Mouse (Mus musculus): Measurements from ENCODE around the gene Rara. TPM values are rescaled to one million over a fixed set of nuclear protein-coding genes. Genes with fewer than 3 reads are reported as not detected.
"Not testable (repeated sequence)": the region's sequence is repeated elsewhere in the genome, so short reads cannot be mapped to it uniquely, and the experiment has no call there.

Rara gene
- polyA plus RNA-seq, 1 experiment from 2014 or later, result 38.6 TPM

DNA sequence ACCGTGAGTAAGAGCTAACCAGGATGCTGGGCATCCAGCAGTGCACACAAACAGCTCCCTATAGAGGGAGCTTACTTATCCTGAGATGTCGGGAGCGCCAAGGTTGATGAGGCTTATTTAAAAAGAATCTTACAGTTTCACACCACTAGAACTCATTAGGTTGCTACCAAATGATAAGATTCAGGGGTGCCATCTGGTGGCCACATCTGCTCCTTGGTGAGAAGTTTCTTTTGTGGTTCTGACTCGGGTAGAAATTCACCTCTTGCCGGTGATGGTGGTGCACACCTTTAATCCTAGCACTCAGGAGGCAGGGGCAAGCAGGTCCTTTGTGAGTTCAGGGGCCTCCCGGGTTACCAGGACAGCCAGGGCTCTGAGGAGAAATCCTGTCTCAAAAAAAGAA, 18.0 kb upstream of the Rara start:
- no peaks in the 10 kb centered on the region for H3K9me3 ChIP-seq (replicated peaks)
- 65% methylated on average over 6 of the region's 6 CpGs for WGBS
- H3K4me3 ChIP-seq, result no peak overlapping the region
- no peak overlapping the region for H3K9ac ChIP-seq
- ATAC-seq (ENCODE audit: low FRiP score), result no peak
- no peak overlapping the region for H3K27ac ChIP-seq
- peaks cover 20% of the 10 kb centered on the region for H3K4me1 ChIP-seq
- peaks cover 17% of the 10 kb centered on the region for H3K36me3 ChIP-seq
- no peaks in the 10 kb centered on the region for H3K27me3 ChIP-seq
- H3K4me2 ChIP-seq (replicated peaks), result peak overlapping the region; percentile 97; the same call in 1 of the 2 replicates

GRCm38 (mm10) chr11:98910415-98910814, 17.2 kb upstream of the Rara start:
- Histone ChIP-seq H3K4me2 (replicated peaks) (no peak overlapping the region), H3K9ac (no peak overlapping the region), H3K27ac (no peak overlapping the region), H3K4me3 (no peak overlapping the region), H3K9me3 (replicated peaks) (no peaks in the 10 kb centered on the region), H3K4me1 (peaks cover 20% of the 10 kb centered on the region), H3K27me3 (no peaks in the 10 kb centered on the region), H3K36me3 (peaks cover 19% of the 10 kb centered on the region)
- WGBS, result 92% methylated on average over 11 of the region's 11 CpGs
- ATAC-seq (ENCODE audit: low FRiP score), result no peak

DNA sequence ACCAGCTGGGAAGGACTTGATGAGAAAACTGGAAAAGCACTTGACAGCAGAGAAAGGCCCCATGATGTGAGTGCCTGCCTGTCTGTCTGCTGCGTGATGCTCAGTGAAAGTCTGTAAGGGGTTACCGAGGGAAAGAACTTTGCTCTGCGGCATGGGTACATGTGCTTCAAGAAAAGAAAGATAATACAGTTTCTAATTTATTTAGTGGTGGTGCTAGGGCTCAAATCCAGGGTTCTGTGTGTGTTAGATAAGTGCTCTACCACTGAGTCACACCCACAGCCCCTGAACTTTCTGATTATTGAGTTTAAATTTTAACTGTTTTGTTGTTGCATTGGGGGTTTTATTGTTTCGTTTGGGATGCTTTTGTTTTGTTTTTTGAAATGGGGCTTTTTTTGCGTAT, 16.1 kb upstream of the Rara start:
- no peak overlapping the region for H3K4me2 ChIP-seq (replicated peaks)
- H3K36me3 ChIP-seq, result 0 out of 2 replicates have a peak, but pooled peaks cover 22% of the 10 kb centered on the region
- no peak overlapping the region for H3K27ac ChIP-seq
- no peaks in the 10 kb centered on the region for H3K27me3 ChIP-seq
- WGBS, result 87% methylated on average over 5 of the region's 5 CpGs
- peaks cover 20% of the 10 kb centered on the region for H3K4me1 ChIP-seq
- H3K9me3 ChIP-seq (replicated peaks), result no peaks in the 10 kb centered on the region
- H3K9ac ChIP-seq, result 0 out of 2 replicates have a peak overlapping the region, but pooled peaks have one; percentile 2
- H3K4me3 ChIP-seq, result no peak overlapping the region
- no peak for ATAC-seq (ENCODE audit: low FRiP score)

GRCm38 (mm10) chr11:98914196-98914595, 13.4 kb upstream of the Rara start:
- no peak for ATAC-seq (ENCODE audit: low FRiP score)
- Histone ChIP-seq H3K36me3 (peaks cover 30% of the 10 kb centered on the region; the same call in 1 of the 2 replicates), H3K9ac (no peak overlapping the region), H3K27me3 (no peaks in the 10 kb centered on the region), H3K4me1 (peaks cover 4% of the 10 kb centered on the region), H3K4me3 (no peak overlapping the region), H3K4me2 (replicated peaks) (no peak overlapping the region), H3K9me3 (replicated peaks) (no peaks in the 10 kb centered on the region), H3K27ac (no peak overlapping the region)
- 79% methylated on average over 11 of the region's 11 CpGs for WGBS

GRCm38 (mm10) chr11:98916376-98916775, 11.2 kb upstream of the Rara start:
- H3K27me3 ChIP-seq; H3K27ac ChIP-seq; H3K4me2 ChIP-seq (replicated peaks); H3K9me3 ChIP-seq (replicated peaks); H3K4me3 ChIP-seq; ATAC-seq (ENCODE audit: low FRiP score); H3K4me1 ChIP-seq; H3K9ac ChIP-seq: not testable (repeated sequence)
- peaks cover 38% of the 10 kb centered on the region for H3K36me3 ChIP-seq
- WGBS, result 94% methylated on average over 3 of the region's 3 CpGs

DNA sequence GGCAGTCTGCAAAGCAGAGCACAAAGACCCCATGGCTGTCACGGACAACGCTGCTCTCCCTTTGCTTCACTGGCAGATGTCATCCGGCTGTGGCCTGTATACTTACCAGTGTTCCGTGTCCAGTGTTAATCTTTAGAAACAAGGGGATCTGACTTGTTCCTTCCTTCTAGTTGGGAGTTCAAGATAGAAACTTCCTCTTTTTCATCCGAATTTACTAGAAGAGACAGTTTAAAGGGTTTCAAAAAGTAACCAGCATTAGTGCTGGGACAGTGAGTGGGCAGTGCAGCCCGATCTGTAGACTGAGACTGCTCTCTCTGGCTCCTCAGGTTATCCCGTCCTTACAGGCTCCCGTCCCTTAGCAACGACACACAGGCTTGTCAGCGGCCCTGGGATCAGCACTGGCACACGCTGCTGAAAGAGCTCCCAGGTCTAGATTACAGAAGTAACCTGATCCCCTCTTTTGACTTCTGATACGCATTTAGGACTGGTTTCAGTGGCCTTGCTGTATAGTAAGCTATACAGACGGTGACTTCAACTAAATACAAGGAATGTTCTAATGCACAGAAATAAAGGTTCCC, 10.1 kb upstream of the Rara start:
- Histone ChIP-seq H3K9ac (no peak overlapping the region), H3K27ac (no peak overlapping the region), H3K4me3 (no peak overlapping the region), H3K4me1 (peaks cover 7% of the 10 kb centered on the region), H3K9me3 (replicated peaks) (no peaks in the 10 kb centered on the region), H3K27me3 (no peaks in the 10 kb centered on the region), H3K36me3 (peaks cover 35% of the 10 kb centered on the region), H3K4me2 (replicated peaks) (no peak overlapping the region)
- no peak for ATAC-seq (ENCODE audit: low FRiP score)
- 70% methylated on average over 13 of the region's 13 CpGs for WGBS

- peaks cover 35% of the 10 kb centered on the region for H3K36me3 ChIP-seq
These were observed 9.4 kb upstream of the Rara start for GRCm38 (mm10) chr11:98918231-98918630.

DNA sequence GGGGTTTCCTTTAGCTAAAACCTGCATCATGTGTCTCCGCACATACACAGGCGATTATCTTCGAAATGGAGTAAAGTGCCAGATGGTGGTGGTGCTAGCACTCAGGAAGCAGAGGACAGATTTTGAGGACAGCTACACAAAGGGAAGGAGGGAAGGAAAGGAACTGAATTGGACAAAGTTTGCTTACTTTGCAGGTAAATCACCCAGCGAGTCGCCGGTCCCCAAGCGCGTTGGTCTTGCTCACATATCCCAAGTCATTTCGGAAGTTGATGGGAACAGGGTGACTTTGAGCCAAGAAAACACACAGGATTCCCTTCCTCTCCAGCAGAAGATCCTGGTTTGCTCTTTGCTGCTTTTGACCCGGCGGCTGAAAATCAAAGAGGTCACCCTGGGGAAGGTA, 8.6 kb upstream of the Rara start:
- Histone ChIP-seq H3K4me1 (peaks cover 20% of the 10 kb centered on the region), H3K27ac (no peak overlapping the region), H3K9me3 (replicated peaks) (no peaks in the 10 kb centered on the region), H3K9ac (no peak overlapping the region), H3K27me3 (no peaks in the 10 kb centered on the region), H3K4me3 (no peak overlapping the region), H3K4me2 (replicated peaks) (no peak overlapping the region), H3K36me3 (peaks cover 33% of the 10 kb centered on the region)
- no peak for ATAC-seq (ENCODE audit: low FRiP score)
- WGBS, result 95% methylated on average over 11 of the region's 11 CpGs

More at GRCm38 (mm10) chr11:98918231-98918630, 9.4 kb upstream of the Rara start:
- no peak overlapping the region for H3K9ac ChIP-seq
- WGBS, result 70% methylated on average over 9 of the region's 9 CpGs
- no peak overlapping the region for H3K4me3 ChIP-seq
- H3K27ac ChIP-seq, result peak overlapping the region; percentile 55; the same call in 1 of the 2 replicates
- H3K4me2 ChIP-seq (replicated peaks), result no peak overlapping the region
- peaks cover 14% of the 10 kb centered on the region for H3K4me1 ChIP-seq
- no peak for ATAC-seq (ENCODE audit: low FRiP score)
- no peaks in the 10 kb centered on the region for H3K27me3 ChIP-seq
- no peaks in the 10 kb centered on the region for H3K9me3 ChIP-seq (replicated peaks)

DNA sequence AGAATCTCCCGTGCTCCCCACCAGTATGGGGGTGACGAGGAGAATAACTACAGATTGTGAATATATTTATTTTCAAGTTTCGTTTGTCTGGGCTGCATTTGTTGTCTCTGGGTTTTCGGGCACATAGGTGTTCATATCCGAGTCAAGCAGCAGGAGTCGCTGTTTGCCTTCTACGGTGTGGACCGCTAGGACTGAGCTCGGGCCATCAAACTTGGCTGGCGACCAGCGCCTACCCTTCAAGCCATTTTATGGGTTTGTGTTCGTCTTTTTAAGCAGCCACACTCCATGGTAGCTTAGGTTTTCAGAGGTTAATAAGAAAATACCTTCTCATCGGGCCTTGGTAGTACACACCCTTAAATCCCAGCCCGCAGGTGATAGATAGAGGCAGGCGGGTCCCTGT, 5.8 kb upstream of the Rara start:
- not testable (repeated sequence) for H3K4me2 ChIP-seq (replicated peaks); H3K9ac ChIP-seq; ATAC-seq (ENCODE audit: low FRiP score); H3K9me3 ChIP-seq (replicated peaks); H3K27me3 ChIP-seq; H3K4me3 ChIP-seq; H3K27ac ChIP-seq
- peaks cover 16% of the 10 kb centered on the region for H3K36me3 ChIP-seq
- 56% methylated on average over 15 of the region's 15 CpGs for WGBS
- peaks cover 46% of the 10 kb centered on the region for H3K4me1 ChIP-seq

GRCm38 (mm10) chr11:98922307-98922706, 5.3 kb upstream of the Rara start:
- not testable (repeated sequence) for H3K27me3 ChIP-seq; ATAC-seq (ENCODE audit: low FRiP score); H3K9ac ChIP-seq; H3K4me2 ChIP-seq (replicated peaks); H3K4me3 ChIP-seq; H3K9me3 ChIP-seq (replicated peaks)
- Histone ChIP-seq H3K27ac (peak overlapping the region; percentile 68; the same call in 1 of the 2 replicates), H3K36me3 (peaks cover 16% of the 10 kb centered on the region), H3K4me1 (peaks cover 47% of the 10 kb centered on the region)
- WGBS, result 45% methylated on average over 10 of the region's 10 CpGs

GRCm38 (mm10) chr11:98922851-98923711, 4.5 kb upstream of the Rara start:
- Histone ChIP-seq H3K4me1 (peaks cover 55% of the 10 kb centered on the region), H3K27ac (peak overlapping the region; percentile 68)
- H3K4me3 ChIP-seq; H3K27me3 ChIP-seq; H3K36me3 ChIP-seq; H3K9ac ChIP-seq; H3K4me2 ChIP-seq (replicated peaks); H3K9me3 ChIP-seq (replicated peaks); ATAC-seq (ENCODE audit: low FRiP score): not testable (repeated sequence)
- WGBS, result 53% methylated on average over 16 of the region's 16 CpGs

GRCm38 (mm10) chr11:98924633-98925175, 2.9 kb upstream of the Rara start:
- Histone ChIP-seq H3K27ac (peak overlapping the region; percentile 84), H3K36me3 (peaks cover 2% of the 10 kb centered on the region), H3K4me2 (replicated peaks) (peak overlapping the region; percentile 30; the same call in 1 of the 2 replicates), H3K4me1 (peaks cover 71% of the 10 kb centered on the region), H3K27me3 (no peaks in the 10 kb centered on the region), H3K9me3 (replicated peaks) (no peaks in the 10 kb centered on the region), H3K4me3 (no peak overlapping the region), H3K9ac (no peak overlapping the region)
- no peak for ATAC-seq (ENCODE audit: low FRiP score)
- 25% methylated on average over 5 of the region's 5 CpGs for WGBS

Measured in hindbrain, embryonic 12.5 days (tissue).